Mouse (Mus musculus) embryonic fibroblast, embryonic 13.5 days (primary cell): ENCODE data around the gene Pin4. TPM values are rescaled to one million over a fixed set of nuclear protein-coding genes. Genes with fewer than 3 reads are reported as not detected.

Experiments
- H3K27ac ChIP-seq: 2 replicates; pipeline ENCODE4 v1.5.1; 2012; ENCODE audit warnings: low read length, control low read depth, inconsistent platforms; ENCODE audit not compliant: insufficient read depth
- H3K4me1 ChIP-seq: 2 replicates; pipeline ENCODE4 v1.6.1; 2011; ENCODE audit warnings: low read length; ENCODE audit not compliant: control insufficient read depth, insufficient read depth
- H3K4me3 ChIP-seq: 2 replicates; pipeline ENCODE4 v1.5.1; 2011; ENCODE audit warnings: mild to moderate bottlenecking, control low read depth, low read length; ENCODE audit not compliant: insufficient read depth
- CTCF ChIP-seq: IDR thresholded peaks from 2 replicates; pipeline ENCODE4 v1.5.1; 2011; ENCODE audit warnings: mild to moderate bottlenecking, control low read depth, low read length, moderate library complexity, borderline replicate concordance; ENCODE audit not compliant: insufficient read depth
- POLR2A ChIP-seq: IDR thresholded peaks from 2 replicates; pipeline ENCODE4 v1.6.1; 2011; ENCODE audit warnings: low read depth, mild to moderate bottlenecking, control low read depth, low read length, moderate library complexity
- polyA plus RNA-seq: library from polyadenylated mRNA; stranded (reverse); fragments of >200 nt; gene quantifications from 2 replicates; pipeline ENCODE4 v1.2.4, GENCODE M21; 2011; ENCODE audit warnings: low read depth; ENCODE audit not compliant: missing spikeins, insufficient read length

The Pin4 gene
- polyA plus RNA-seq, 1 experiment, result 54.2 TPM

DNA sequence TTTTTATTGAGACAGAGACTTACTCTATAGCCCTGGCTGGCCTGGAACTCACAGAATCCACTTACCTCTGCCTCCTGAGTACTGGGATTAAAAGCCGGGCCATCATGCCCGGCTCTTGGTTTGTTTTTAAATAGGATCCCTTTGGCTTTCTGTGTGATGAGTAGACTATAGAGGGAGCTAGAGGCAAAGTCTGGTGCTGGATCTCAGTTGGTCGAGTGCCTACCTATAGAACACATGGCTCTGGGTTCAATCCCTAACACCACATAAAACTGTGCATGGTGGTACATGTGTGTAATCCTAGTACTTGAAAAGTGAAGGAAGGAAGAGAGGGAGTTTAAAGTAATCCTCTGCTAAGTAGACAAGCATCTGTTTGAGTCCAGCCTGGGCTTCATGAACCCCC, 50.9 kb downstream of the Pin4 start:
- Histone ChIP-seq H3K4me3 (no peak overlapping the region), H3K4me1 (0 out of 2 replicates have a peak, but pooled peaks cover 4% of the 10 kb centered on the region), H3K27ac (no peak overlapping the region)
- TF ChIP-seq CTCF, result no peak
- TF ChIP-seq POLR2A, result no peak

GRCm38 (mm10) chrX:102170900-102171299, 51.7 kb downstream of the Pin4 start:
- H3K4me1 ChIP-seq, result 0 out of 2 replicates have a peak, but pooled peaks cover 4% of the 10 kb centered on the region
- TF ChIP-seq CTCF (no peak), POLR2A (no peak)
- no peak overlapping the region for H3K27ac ChIP-seq
- no peak overlapping the region for H3K4me3 ChIP-seq

DNA sequence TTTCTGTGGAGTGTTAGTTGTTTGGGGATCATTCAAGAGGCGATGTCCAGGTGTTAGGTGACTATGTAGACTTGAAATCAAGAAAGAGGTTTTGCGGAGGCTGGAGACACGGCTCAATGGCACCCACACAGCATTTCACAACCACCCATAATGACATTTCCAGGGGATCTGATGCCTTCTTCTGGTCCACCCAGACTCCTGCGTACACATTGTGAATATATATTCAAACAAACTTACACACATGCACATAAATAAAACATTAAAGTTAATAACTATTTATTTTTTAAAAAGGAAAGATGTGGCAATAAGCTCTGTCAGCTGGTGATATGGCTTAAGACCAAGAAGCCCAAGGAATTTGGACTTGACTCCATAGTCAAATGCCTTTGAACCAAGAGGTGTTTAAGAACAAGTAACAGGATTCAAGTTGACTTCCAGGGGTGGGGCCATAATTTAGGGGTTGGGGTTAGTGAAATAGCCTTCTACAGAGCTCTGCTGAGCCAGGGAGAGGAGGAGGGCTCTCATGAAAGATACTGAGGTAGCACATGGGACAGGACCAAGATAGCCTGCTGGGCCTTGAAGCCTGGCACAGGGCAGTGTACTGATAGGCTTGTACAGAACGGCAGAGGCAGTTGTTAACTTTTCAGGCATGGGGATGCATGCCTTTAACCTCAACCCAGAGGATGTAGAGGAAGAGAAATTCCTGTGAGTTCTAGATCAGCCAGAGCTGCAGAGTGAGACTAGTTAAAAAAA, 56.5 kb downstream of the Pin4 start:
- no peak overlapping the region for H3K4me3 ChIP-seq
- H3K27ac ChIP-seq, result no peak overlapping the region
- no peaks in the 10 kb centered on the region for H3K4me1 ChIP-seq
- no peak for TF ChIP-seq CTCF
- TF ChIP-seq POLR2A, result no peak

Other genes with a start within 250 kb of the Pin4 start
- gene Rtl5, start 48.1 kb upstream of the Pin4 start, polyA plus RNA-seq, result 4.6 and 8.2 TPM in 2 replicates
- 9.9 and 13.0 TPM in 2 replicates for gene Ercc6l, start 37.6 kb downstream of the Pin4 start, polyA plus RNA-seq
- 1,871 and 2,146 TPM in 2 replicates for gene Rps4x, start 69.9 kb downstream of the Pin4 start, polyA plus RNA-seq
- not detected in 2 replicates for gene Cited1, start 132.7 kb downstream of the Pin4 start, polyA plus RNA-seq